Mouse (Mus musculus): ENCODE results near the gene Slc35f1.

DNA sequence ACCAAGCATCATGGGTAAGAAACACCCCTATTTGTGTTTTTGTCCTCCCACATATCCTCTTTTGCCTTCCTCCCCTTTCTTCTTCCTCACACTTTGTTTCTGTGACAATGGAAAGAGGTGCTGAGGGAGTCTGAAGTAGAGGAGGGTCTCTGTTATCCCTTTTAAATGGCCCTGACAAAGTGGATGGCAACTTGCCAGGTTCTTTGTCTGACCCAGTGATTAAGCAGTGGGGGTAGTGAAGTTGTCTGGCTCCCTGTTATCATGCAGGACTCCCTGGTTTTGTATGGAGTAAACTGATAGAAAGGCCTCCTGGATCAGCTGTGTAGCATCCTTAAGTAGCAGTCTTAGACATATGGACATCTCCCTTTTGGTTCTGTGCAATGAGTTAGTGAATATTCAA is 19.1 kb upstream of the Slc35f1 start:
- no peak for TF ChIP-seq EP300 (IDR thresholded peaks at IDR 0.05; ENCODE audit: low read depth)
- TF ChIP-seq CTCF (IDR thresholded peaks at IDR 0.05; ENCODE audit: low read depth): no peak

All from liver, postnatal 0 days (tissue).